Mouse (Mus musculus): ENCODE measurements around the gene Ctns. TPM values are rescaled to one million over a fixed set of nuclear protein-coding genes. Genes with fewer than 3 reads are reported as not detected.
A peak's percentile ranks its signal among the peaks of the same experiment; 100 is the strongest.

Gene Ctns
- total and polyA plus RNA-seq, 2 experiments from 2014 or later: 12.7 to 17.0 TPM

- no peaks in the 10 kb centered on the region for H3K36me3 ChIP-seq (ENCODE audit: insufficient read depth)
- ATAC-seq (no peak), DNase-seq (no peak)
- no peaks in the 10 kb centered on the region for H3K9me3 ChIP-seq (ENCODE audit: low read length)
- peak; percentile 33; the same call in 1 of the 2 replicates for TF ChIP-seq CTCF (IDR thresholded peaks at IDR 0.05; ENCODE audit: low read depth)
- no peaks in the 10 kb centered on the region; the same call in 1 of the 2 replicates for H3K27me3 ChIP-seq (ENCODE audit: insufficient read depth, low read length)
- H3K4me3 ChIP-seq (ENCODE audit: low read depth, low read length): no peak overlapping the region
- H3K9ac ChIP-seq: no peak overlapping the region
- H3K27ac ChIP-seq (ENCODE audit: low read depth, low read length): no peak overlapping the region
- 87% methylated on average over 2 of the region's 2 CpGs for WGBS
- H3K4me2 ChIP-seq (ENCODE audit: low read depth): no peak overlapping the region
- no peaks in the 10 kb centered on the region for H3K4me1 ChIP-seq (ENCODE audit: insufficient read depth)
These were observed 8.8 kb upstream of the Ctns start for GRCm38 (mm10) chr11:73207621-73208020.

- 82% methylated on average over 7 of the region's 7 CpGs for WGBS
- no peak for DNase-seq
- H3K36me3 ChIP-seq (ENCODE audit: insufficient read depth): no peaks in the 10 kb centered on the region
- ATAC-seq: no peak
- TF ChIP-seq CTCF (IDR thresholded peaks at IDR 0.05; ENCODE audit: low read depth): no peak
- H3K9me3 ChIP-seq (ENCODE audit: low read length): no peaks in the 10 kb centered on the region
- no peak overlapping the region for H3K4me2 ChIP-seq (ENCODE audit: low read depth)
- no peak overlapping the region for H3K27ac ChIP-seq (ENCODE audit: low read depth, low read length)
- H3K27me3 ChIP-seq (ENCODE audit: insufficient read depth, low read length): no peaks in the 10 kb centered on the region; the same call in 1 of the 2 replicates
- no peak overlapping the region for H3K9ac ChIP-seq
- H3K4me1 ChIP-seq (ENCODE audit: insufficient read depth): no peaks in the 10 kb centered on the region
- no peak overlapping the region for H3K4me3 ChIP-seq (ENCODE audit: low read depth, low read length)
These were observed 6.4 kb upstream of the Ctns start for GRCm38 (mm10) chr11:73205194-73205593.

- no peak overlapping the region for H3K4me2 ChIP-seq (ENCODE audit: low read depth)
- H3K4me3 ChIP-seq (ENCODE audit: low read depth, low read length): no peak overlapping the region
- peaks cover 5% of the 10 kb centered on the region; the same call in 1 of the 2 replicates for H3K4me1 ChIP-seq (ENCODE audit: insufficient read depth)
- H3K9ac ChIP-seq: no peak overlapping the region
- no peaks in the 10 kb centered on the region for H3K36me3 ChIP-seq (ENCODE audit: insufficient read depth)
- WGBS: 89% methylated on average over 8 of the region's 8 CpGs
- no peak for DNase-seq
- H3K27me3 ChIP-seq (ENCODE audit: insufficient read depth, low read length): no peaks in the 10 kb centered on the region; the same call in 1 of the 2 replicates
- TF ChIP-seq CTCF (IDR thresholded peaks at IDR 0.05; ENCODE audit: low read depth): no peak
- H3K9me3 ChIP-seq (ENCODE audit: low read length): no peaks in the 10 kb centered on the region
- no peak for ATAC-seq
- no peak overlapping the region for H3K27ac ChIP-seq (ENCODE audit: low read depth, low read length)
These were observed 5.1 kb upstream of the Ctns start for GRCm38 (mm10) chr11:73203895-73204294.

DNA sequence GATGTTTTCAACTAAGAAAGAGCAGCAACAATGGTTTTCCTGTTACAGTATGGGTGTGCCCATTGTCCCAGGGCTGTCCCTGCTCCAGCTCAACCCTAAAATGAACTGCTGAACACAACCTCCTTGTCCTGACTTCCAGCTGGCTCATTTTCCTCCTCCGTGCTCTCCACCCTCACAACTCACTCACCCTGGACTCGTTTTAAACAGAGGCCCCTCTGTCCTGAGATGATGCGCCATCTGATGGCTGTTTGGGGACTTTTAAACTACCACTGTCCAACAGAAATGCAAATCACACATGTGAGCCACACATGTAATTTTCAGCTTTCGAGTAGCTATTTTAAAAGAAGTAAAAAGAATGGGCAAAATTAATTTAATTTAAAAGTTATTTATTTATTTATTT lies 2.8 kb upstream of the Ctns start:
- 26% methylated on average over 4 of the region's 4 CpGs for WGBS
- H3K27ac ChIP-seq (ENCODE audit: low read depth, low read length): no peak overlapping the region

GRCm38 (mm10) chr11:73201021-73201420 lies 2.2 kb upstream of the Ctns start:
- H3K27me3 ChIP-seq (ENCODE audit: insufficient read depth, low read length): no peaks in the 10 kb centered on the region; the same call in 1 of the 2 replicates
- no peak overlapping the region for H3K9ac ChIP-seq
- WGBS: 69% methylated on average over 2 of the region's 2 CpGs
- peaks cover 5% of the 10 kb centered on the region; the same call in 1 of the 2 replicates for H3K36me3 ChIP-seq (ENCODE audit: insufficient read depth)
- no peaks in the 10 kb centered on the region for H3K9me3 ChIP-seq (ENCODE audit: low read length)
- peaks cover 20% of the 10 kb centered on the region for H3K4me1 ChIP-seq (ENCODE audit: insufficient read depth)
- DNase-seq: no peak
- no peak for ATAC-seq
- no peak overlapping the region for H3K4me2 ChIP-seq (ENCODE audit: low read depth)
- no peak for TF ChIP-seq CTCF (IDR thresholded peaks at IDR 0.05; ENCODE audit: low read depth)
- H3K27ac ChIP-seq (ENCODE audit: low read depth, low read length): no peak overlapping the region
- no peak overlapping the region for H3K4me3 ChIP-seq (ENCODE audit: low read depth, low read length)

More for the DNA sequence above, 2.8 kb upstream of the Ctns start:
- Histone ChIP-seq H3K4me3 (ENCODE audit: low read depth, low read length) (no peak overlapping the region), H3K36me3 (ENCODE audit: insufficient read depth) (peaks cover 3% of the 10 kb centered on the region; the same call in 1 of the 2 replicates), H3K9ac (no peak overlapping the region), H3K9me3 (ENCODE audit: low read length) (no peaks in the 10 kb centered on the region), H3K4me2 (ENCODE audit: low read depth) (no peak overlapping the region), H3K27me3 (ENCODE audit: insufficient read depth, low read length) (no peaks in the 10 kb centered on the region; the same call in 1 of the 2 replicates), H3K4me1 (ENCODE audit: insufficient read depth) (peaks cover 20% of the 10 kb centered on the region)
- 0 out of 2 replicates have a peak, but pooled peaks have one; percentile 20 for TF ChIP-seq CTCF (IDR thresholded peaks at IDR 0.05; ENCODE audit: low read depth)
- ATAC-seq: no peak
- DNase-seq: no peak

DNA sequence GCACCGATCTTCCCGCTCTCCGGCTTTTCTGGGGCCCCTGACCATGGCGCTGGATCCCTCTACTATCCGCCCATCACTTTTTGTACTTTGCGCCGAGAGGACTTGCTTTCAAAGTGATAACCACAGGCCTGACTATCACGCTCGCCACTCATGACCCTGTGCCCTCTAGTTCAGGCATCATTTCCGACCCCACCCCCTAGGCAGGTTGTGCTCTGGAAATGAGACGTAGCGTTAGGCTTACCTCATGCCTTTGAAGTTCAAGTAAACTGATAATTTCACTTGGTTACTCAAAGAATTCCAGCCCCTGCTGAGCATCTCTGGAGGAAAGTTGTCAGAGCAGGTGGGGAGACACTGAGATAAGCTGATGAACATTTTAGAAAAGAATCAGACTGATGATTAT lies 1.0 kb upstream of the Ctns start:
- peaks cover 20% of the 10 kb centered on the region for H3K4me1 ChIP-seq (ENCODE audit: insufficient read depth)
- H3K36me3 ChIP-seq (ENCODE audit: insufficient read depth): peaks cover 10% of the 10 kb centered on the region
- no peak for ATAC-seq
- peak overlapping the region; percentile 97 for H3K4me2 ChIP-seq (ENCODE audit: low read depth)
- 0 out of 2 replicates have a peak overlapping the region, but pooled peaks have one; percentile 15 for H3K27ac ChIP-seq (ENCODE audit: low read depth, low read length)
- peak overlapping the region; percentile 78 for H3K4me3 ChIP-seq (ENCODE audit: low read depth, low read length)
- TF ChIP-seq CTCF (IDR thresholded peaks at IDR 0.05; ENCODE audit: low read depth): no peak
- 4% methylated on average over 12 of the region's 12 CpGs for WGBS
- no peaks in the 10 kb centered on the region; the same call in 1 of the 2 replicates for H3K27me3 ChIP-seq (ENCODE audit: insufficient read depth, low read length)
- peak; percentile 9 for DNase-seq
- no peaks in the 10 kb centered on the region for H3K9me3 ChIP-seq (ENCODE audit: low read length)
- peak overlapping the region; percentile 68 for H3K9ac ChIP-seq

DNA sequence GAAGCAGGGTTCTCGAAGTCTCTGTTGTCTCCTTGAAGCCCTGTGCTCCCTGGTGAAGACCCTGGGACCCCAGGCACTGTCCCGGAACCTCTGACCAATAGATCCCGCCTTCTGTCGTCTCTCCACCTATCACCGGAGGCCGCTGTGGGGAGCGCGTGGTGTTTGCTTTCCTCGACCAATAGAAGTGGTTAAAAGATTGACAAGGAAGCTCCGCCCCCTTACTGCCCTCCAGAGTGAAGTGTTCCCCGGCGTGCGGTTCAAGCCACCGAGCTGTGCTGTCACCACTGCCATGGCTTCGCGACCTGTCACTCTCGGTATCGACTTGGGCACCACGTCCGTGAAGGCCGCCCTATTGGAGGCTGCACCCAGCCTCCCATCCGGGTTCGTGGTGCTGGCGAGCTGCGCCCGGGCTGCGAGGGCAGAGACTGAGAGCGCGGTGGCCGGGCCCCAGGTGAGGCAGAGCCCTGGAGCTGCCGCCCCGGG lies 429 bp upstream of the Ctns start, which contains the start of gene Shpk:
TSS of gene Shpk (plus strand) at position 231 of the 483 bp plus-strand sequence.
- Histone ChIP-seq H3K4me1 (ENCODE audit: insufficient read depth) (peaks cover 20% of the 10 kb centered on the region), H3K9ac (peak within 1 kb of the TSS; percentile 68), H3K9me3 (ENCODE audit: low read length) (no peaks in the 10 kb centered on the region), H3K27ac (ENCODE audit: low read depth, low read length) (peak within 1 kb of the TSS; percentile 69; the same call in 1 of the 2 replicates), H3K4me2 (ENCODE audit: low read depth) (peak within 1 kb of the TSS; percentile 97), H3K4me3 (ENCODE audit: low read depth, low read length) (peak within 1 kb of the TSS; percentile 78), H3K27me3 (ENCODE audit: insufficient read depth, low read length) (no peaks in the 10 kb centered on the region; the same call in 1 of the 2 replicates), H3K36me3 (ENCODE audit: insufficient read depth) (peaks cover 10% of the 10 kb centered on the region)
- TF ChIP-seq CTCF (IDR thresholded peaks at IDR 0.05; ENCODE audit: low read depth): peak; percentile 14; the same call in 1 of the 2 replicates
- peak; percentile 96 for DNase-seq
- 1% methylated on average over 32 of the region's 32 CpGs for WGBS
- peak; percentile 98 for ATAC-seq
